In the genomic region with DNA sequence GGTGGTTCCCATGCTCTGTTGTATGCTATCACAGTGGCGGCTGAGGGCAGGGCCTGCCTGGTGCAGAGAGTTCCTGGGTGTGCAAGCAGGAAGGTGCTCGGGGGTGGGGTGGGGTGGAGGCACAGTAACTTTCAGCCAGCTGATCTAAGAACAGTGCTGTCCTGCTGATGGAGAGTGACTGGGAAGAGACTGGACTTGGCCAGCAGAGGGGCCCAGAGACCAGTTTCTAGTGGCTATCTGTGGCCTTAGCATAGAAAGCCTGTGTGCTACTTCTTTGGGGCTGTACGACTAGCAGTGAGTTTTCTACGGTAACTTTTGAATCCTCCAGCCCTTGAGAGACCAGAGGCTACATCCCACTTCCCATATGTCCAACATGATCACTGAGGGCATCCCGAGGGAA, we compare ENCODE assay signal across 9 mouse cellular contexts. TPM values are rescaled to one million over a fixed set of nuclear protein-coding genes. Genes with fewer than 3 reads are reported as not detected.
DNase-seq lines count a peak whose midpoint lies in the region; ATAC-seq lines count a peak whose summit lies in the region.
"Had no signal": no experiment of that assay in that cellular context is flagged by ENCODE, and none has a peak within 500 bp of the region (broad histone marks: within the 10 kb centered on the region; RNA-seq: fewer than 3 reads in every experiment).

No protein-coding gene starts in this region.

- no peaks in the 10 kb centered on the region for H3K27me3 ChIP-seq in kidney, embryonic 14.5 days (ENCODE audit: control insufficient read depth, insufficient read depth, low read length)
- H3K27me3 ChIP-seq in forebrain, embryonic 16.5 days (replicated peaks; ENCODE audit: control insufficient read depth, insufficient read depth, low read length) = no peaks in the 10 kb centered on the region
- no peaks in the 10 kb centered on the region for H3K27me3 ChIP-seq in stomach, embryonic 15.5 days (replicated peaks)

- no peak overlapping the region for H3K4me3 ChIP-seq in kidney, embryonic 14.5 days (ENCODE audit: low read length)
- no peak overlapping the region for H3K4me3 ChIP-seq in forebrain, embryonic 16.5 days (replicated peaks; ENCODE audit: low read length)
- H3K4me3 ChIP-seq in stomach, embryonic 15.5 days (replicated peaks) = no peak overlapping the region
- H3K4me3 ChIP-seq: heart, embryonic 13.5 days had no signal

- no peak overlapping the region for H3K4me2 ChIP-seq in kidney, embryonic 14.5 days (replicated peaks; ENCODE audit: low read depth, low read length)
- no peak overlapping the region for H3K4me2 ChIP-seq in forebrain, embryonic 16.5 days (ENCODE audit: low read length)
- no peak overlapping the region for H3K4me2 ChIP-seq in stomach, embryonic 15.5 days
- H3K4me2 ChIP-seq: heart, embryonic 13.5 days had no signal

- 63% methylated on average over 5 of the region's 5 CpGs for WGBS in kidney, embryonic 14.5 days
- WGBS in forebrain, embryonic 16.5 days = 33% methylated on average over 5 of the region's 5 CpGs
- 53% methylated on average over 5 of the region's 5 CpGs for WGBS in stomach, embryonic 15.5 days

- no peak overlapping the region for H3K27ac ChIP-seq in kidney, embryonic 14.5 days (ENCODE audit: low read depth, low read length)
- no peak overlapping the region for H3K27ac ChIP-seq in forebrain, embryonic 16.5 days (ENCODE audit: low read length)
- no peak overlapping the region for H3K27ac ChIP-seq in stomach, embryonic 15.5 days
- H3K27ac ChIP-seq: heart, embryonic 13.5 days had no signal

- H3K9me3 ChIP-seq in kidney, embryonic 14.5 days (ENCODE audit: control insufficient read depth, low read length) = no peaks in the 10 kb centered on the region
- H3K9me3 ChIP-seq in forebrain, embryonic 16.5 days (ENCODE audit: control insufficient read depth, low read length) = no peaks in the 10 kb centered on the region
- no peaks in the 10 kb centered on the region for H3K9me3 ChIP-seq in stomach, embryonic 15.5 days
- H3K9me3 ChIP-seq: heart, embryonic 13.5 days had no signal

- H3K4me1 ChIP-seq in kidney, embryonic 14.5 days (ENCODE audit: control insufficient read depth, insufficient read depth, low read length) = no peaks in the 10 kb centered on the region
- H3K4me1 ChIP-seq in forebrain, embryonic 16.5 days (replicated peaks; ENCODE audit: control insufficient read depth, insufficient read depth, low read length) = peaks cover 12% of the 10 kb centered on the region
- H3K4me1 ChIP-seq in stomach, embryonic 15.5 days = peaks cover 8% of the 10 kb centered on the region; the same call in 1 of the 2 replicates

- DNase-seq in kidney, adult 18-20 months = peak; percentile 38
- DNase-seq in adrenal gland, adult 8-10 months = peak; percentile 12
- peak; percentile 45 for DNase-seq in kidney, postnatal 14 days
- DNase-seq in natural killer cell, adult 2 months (ENCODE audit: low spot score in 2 of 2) = no peak

- no peak for ATAC-seq in kidney, embryonic 14.5 days (ENCODE audit: low FRiP score, low TSS enrichment)
- peak; percentile 31; the same call in 1 of the 2 replicates for ATAC-seq in forebrain, embryonic 16.5 days
- ATAC-seq in megakaryocyte-erythroid progenitor cell, adult 5-6 weeks (replicated peaks; ENCODE audit: low FRiP score, low TSS enrichment, poor library complexity, severe bottlenecking) = 0 out of 2 replicates have a peak, but pooled peaks have one; percentile 12
- 0 out of 2 replicates have a peak, but pooled peaks have one; percentile 33 for ATAC-seq in stomach, embryonic 15.5 days (ENCODE audit: insufficient read depth, low FRiP score, low read depth)

- H3K9ac ChIP-seq in kidney, embryonic 14.5 days (ENCODE audit: low read depth, low read length) = no peak overlapping the region
- no peak overlapping the region for H3K9ac ChIP-seq in forebrain, embryonic 16.5 days (replicated peaks; ENCODE audit: low read depth, low read length)
- H3K9ac ChIP-seq in stomach, embryonic 15.5 days = no peak overlapping the region
- H3K9ac ChIP-seq: heart, embryonic 13.5 days had no signal

- no peaks in the 10 kb centered on the region for H3K36me3 ChIP-seq in kidney, embryonic 14.5 days (ENCODE audit: control insufficient read depth, insufficient read depth, low read length)
- H3K36me3 ChIP-seq in forebrain, embryonic 16.5 days (ENCODE audit: control insufficient read depth, insufficient read depth) = no peaks in the 10 kb centered on the region
- no peaks in the 10 kb centered on the region for H3K36me3 ChIP-seq in stomach, embryonic 15.5 days
- H3K36me3 ChIP-seq: heart, embryonic 13.5 days had no signal

RNA-seq across cellular contexts. Expression of gene Noxa1, which starts 4.0 kb away (rescaled TPM):
- 0.36 and 0.53 TPM in 2 replicates for polyA plus RNA-seq in kidney, embryonic 14.5 days (2014; fragmentation: Nextera tagmentation; extraction: Ambion mirVana)
- total RNA-seq in adrenal gland, adult 8-10 months (2022) = not detected
- not detected in 2 replicates for polyA plus RNA-seq in forebrain, embryonic 16.5 days (2015; fragmentation: Nextera tagmentation; extraction: Ambion mirVana)
- not detected in 2 replicates for total RNA-seq in megakaryocyte-erythroid progenitor cell, adult 5-6 weeks (2014; fragmentation: Nextera tagmentation)
- total RNA-seq in megakaryocyte-erythroid progenitor cell, adult 5-6 weeks (2017) = 1.1 TPM in 1 of 2 replicates, not detected in the other
- 11.4 and 16.1 TPM in 2 replicates for polyA plus RNA-seq in stomach, embryonic 15.5 days (2015; fragmentation: Nextera tagmentation; extraction: Ambion mirVana)
- polyA plus RNA-seq: heart, embryonic 13.5 days had no signal

RNA-seq across cellular contexts. Expression of gene Entpd8, which starts 18.9 kb away (rescaled TPM):
- 1.3 and 3.0 TPM in 2 replicates for polyA plus RNA-seq in kidney, embryonic 14.5 days (2014; fragmentation: Nextera tagmentation; extraction: Ambion mirVana)
- under 1 TPM in 1 of 4 experiments, not detected in 3; 0.27 TPM for total RNA-seq in adrenal gland, adult 8-10 months (2022)
- not detected in 2 replicates for polyA plus RNA-seq in forebrain, embryonic 16.5 days (2015; fragmentation: Nextera tagmentation; extraction: Ambion mirVana)
- total RNA-seq in megakaryocyte-erythroid progenitor cell, adult 5-6 weeks (2014; fragmentation: Nextera tagmentation) = not detected in 2 replicates
- not detected in 2 replicates for total RNA-seq in megakaryocyte-erythroid progenitor cell, adult 5-6 weeks (2017)
- polyA plus RNA-seq in stomach, embryonic 15.5 days (2015; fragmentation: Nextera tagmentation; extraction: Ambion mirVana) = 2.5 and 2.8 TPM in 2 replicates
- polyA plus RNA-seq: heart, embryonic 13.5 days had no signal

RNA-seq across cellular contexts. Expression of gene Nsmf, which starts 44.8 kb away (rescaled TPM):
- 57.4 and 67.7 TPM in 2 replicates for polyA plus RNA-seq in kidney, embryonic 14.5 days (2014; fragmentation: Nextera tagmentation; extraction: Ambion mirVana)
- 10 to 100 TPM; 41.6 to 84.4 (median 63.1) TPM for total RNA-seq in adrenal gland, adult 8-10 months (2022)
- polyA plus RNA-seq in forebrain, embryonic 16.5 days (2015; fragmentation: Nextera tagmentation; extraction: Ambion mirVana) = 186 and 223 TPM in 2 replicates
- total RNA-seq in megakaryocyte-erythroid progenitor cell, adult 5-6 weeks (2014; fragmentation: Nextera tagmentation) = 17.1 and 34.5 TPM in 2 replicates
- 5.9 and 21.1 TPM in 2 replicates for total RNA-seq in megakaryocyte-erythroid progenitor cell, adult 5-6 weeks (2017)
- 59.8 and 63.7 TPM in 2 replicates for polyA plus RNA-seq in stomach, embryonic 15.5 days (2015; fragmentation: Nextera tagmentation; extraction: Ambion mirVana)

Comparison
In these comparisons a context has a peak if more than half of its experiments do, and no peak if none do; other contexts are left out.
1. DNase-seq: peak in kidney, adult 18-20 months (single experiment), adrenal gland, adult 8-10 months (single experiment) and kidney, postnatal 14 days (single experiment); none in natural killer cell, adult 2 months (0 of 2).